Mouse (Mus musculus) CH12.LX (cell line): ENCODE data around the gene Sap25. TPM values are rescaled to one million over a fixed set of nuclear protein-coding genes. Genes with fewer than 3 reads are reported as not detected.

Experiments
- DNase-seq: peaks from one replicate; pipeline ENCODE4 v3.0.0-alpha.2; 2013; ENCODE audit errors: extremely low read depth
- H3K27ac ChIP-seq: 2 replicates; pipeline ENCODE4 v1.5.1; 2012; ENCODE audit warnings: low read depth, mild to moderate bottlenecking, control low read depth, moderate library complexity; ENCODE audit not compliant: insufficient read depth
- H3K27me3 ChIP-seq: replicated peaks from 2 replicates; pipeline ENCODE3; 2012; ENCODE audit warnings: inconsistent platforms
- H3K36me3 ChIP-seq, 2 experiments: replicated peaks in 1 of 2; 2 replicates each; pipeline versions ENCODE3 to v1.6.1; 2012; ENCODE audit warnings: inconsistent platforms in 1 of 2, low read length in 1 of 2, mild to moderate bottlenecking in 1 of 2, mixed read lengths in 1 of 2, moderate library complexity in 1 of 2; ENCODE audit not compliant: control insufficient read depth in 1 of 2, insufficient read depth in 1 of 2
- H3K4me1 ChIP-seq, 2 experiments: 2 replicates each; pipeline ENCODE4 v1.6.1; 2012; ENCODE audit warnings: inconsistent platforms in 1 of 2, moderate library complexity in 1 of 2; ENCODE audit not compliant: insufficient read depth in 2 of 2, control insufficient read depth in 1 of 2
- H3K4me2 ChIP-seq: 2 replicates; pipeline ENCODE4 v1.6.1; 2012; ENCODE audit warnings: low read depth, mild to moderate bottlenecking, control low read depth; ENCODE audit not compliant: poor library complexity, insufficient read depth, severe bottlenecking
- H3K4me3 ChIP-seq, 3 experiments: fragments of 150-350 bp in 1 of 3; sonication (generic) in 1 of 3; replicated peaks in 1 of 3; 2 replicates each; pipeline versions ENCODE3 to v1.5.1; 2011 to 2012; ENCODE audit warnings: low read depth in 2 of 3, low read length in 2 of 3, mild to moderate bottlenecking in 2 of 3, moderate library complexity in 2 of 3, control low read depth in 1 of 3, improper control_type of control experiment in 1 of 3, inconsistent platforms in 1 of 3, mixed read lengths in 1 of 3; ENCODE audit not compliant: poor library complexity in 1 of 3
- H3K79me2 ChIP-seq: replicated peaks from 2 replicates; pipeline ENCODE4 v1.6.1; 2012; ENCODE audit warnings: mild to moderate bottlenecking, moderate library complexity; ENCODE audit not compliant: control insufficient read depth, poor library complexity, insufficient read depth, severe bottlenecking; ENCODE audit errors: extremely low read depth
- H3K9ac ChIP-seq: 2 replicates; pipeline ENCODE4 v1.6.1; 2012; ENCODE audit warnings: low read depth, mild to moderate bottlenecking, control low read depth, moderate library complexity; ENCODE audit not compliant: insufficient read depth
- H3K9me3 ChIP-seq: replicated peaks from 2 replicates; pipeline ENCODE3; 2012; ENCODE audit warnings: low read length, inconsistent platforms, mixed read lengths
- BHLHE40 ChIP-seq: IDR thresholded peaks from 2 replicates; pipeline ENCODE4 v1.6.1; 2011; ENCODE audit warnings: mild to moderate bottlenecking, low read depth, low read length, improper control_type of control experiment
- CTCF ChIP-seq, 2 experiments: IDR thresholded peaks in 1 of 2; conservative IDR thresholded peaks in 1 of 2; 2 replicates each; pipeline ENCODE4 v1.5.1; 2011 to 2012; ENCODE audit warnings: low read depth in 2 of 2, low read length in 2 of 2, improper control_type of control experiment in 1 of 2, inconsistent platforms in 1 of 2, mild to moderate bottlenecking in 1 of 2, moderate library complexity in 1 of 2
- EP300 ChIP-seq: IDR thresholded peaks from 2 replicates; pipeline ENCODE4 v1.6.1; 2011; ENCODE audit warnings: low read length, improper control_type of control experiment
- ETS1 ChIP-seq: conservative IDR thresholded peaks from 2 replicates; pipeline ENCODE4 v1.6.1; 2012; ENCODE audit warnings: low read depth, mild to moderate bottlenecking, inconsistent platforms, low read length, improper control_type of control experiment, moderate library complexity
- JUND ChIP-seq: conservative IDR thresholded peaks from 2 replicates; pipeline ENCODE4 v1.6.1; 2011; ENCODE audit warnings: low read depth, low read length, improper control_type of control experiment
- MXI1 ChIP-seq: IDR thresholded peaks from 2 replicates; pipeline ENCODE4 v1.6.1; 2011; ENCODE audit warnings: mild to moderate bottlenecking, low read depth, low read length, improper control_type of control experiment
- NELFE ChIP-seq: IDR thresholded peaks from 2 replicates; pipeline ENCODE4 v1.6.1; 2011; ENCODE audit warnings: low read depth, low read length, improper control_type of control experiment
- PAX5 ChIP-seq: IDR thresholded peaks from 2 replicates; pipeline ENCODE4 v1.6.1; 2012; ENCODE audit warnings: low read length, inconsistent platforms, mixed read lengths
- RAD21 ChIP-seq: IDR thresholded peaks from 2 replicates; pipeline ENCODE4 v1.6.1; 2011; ENCODE audit warnings: low read depth, mild to moderate bottlenecking, low read length, improper control_type of control experiment, moderate library complexity
- RCOR1 ChIP-seq: conservative IDR thresholded peaks from 2 replicates; pipeline ENCODE4 v1.6.1; 2012; ENCODE audit warnings: low read depth, mild to moderate bottlenecking, inconsistent platforms, low read length, improper control_type of control experiment
- TBP ChIP-seq: conservative IDR thresholded peaks from 2 replicates; pipeline ENCODE4 v1.6.1; 2011; ENCODE audit warnings: low read depth, low read length, improper control_type of control experiment
- ZC3H11A ChIP-seq: IDR thresholded peaks from 2 replicates; pipeline ENCODE4 v1.6.1; 2012; ENCODE audit warnings: low read depth, mild to moderate bottlenecking, inconsistent platforms, low read length, improper control_type of control experiment
- dilution Hi-C: fragments of 300-500 bp; cut with MboI; formaldehyde crosslinking; loops from 2 replicates; pipeline ENCODE4 v1.14.3; 2020; ENCODE audit warnings: low sequenced_read_pairs; ENCODE audit not compliant: extremely low pct_unique_long_range_greater_than_20kb, extremely low pct_ligation_motif_present
- in situ Hi-C: fragments of 300-500 bp; cut with MboI; formaldehyde crosslinking; loops from 3 replicates; pipeline ENCODE4 v1.14.3; 2019; ENCODE audit warnings: low sequenced_read_pairs, low pct_ligation_motif_present, low pct_unique_long_range_greater_than_20kb, mixed read lengths
- polyA plus RNA-seq: library from polyadenylated mRNA; unstranded; fragments of >175 nt; gene quantifications from 2 replicates; pipeline ENCODE4 v1.2.1, GENCODE M21; 2012; ENCODE audit warnings: low read depth; ENCODE audit not compliant: insufficient read length
- total RNA-seq, 2 experiments: library from RNA; depleted of rRNA; stranded (reverse); fragments of 300-350 nt in 1 of 2; fragments of >200 nt in 1 of 2; gene quantifications; 2 replicates each; pipeline ENCODE4 v1.2.3; 2012 to 2014

Gene Sap25
- total and polyA plus RNA-seq, 3 experiments, result 2.1 to 16.6 (median 2.4) TPM

DNA sequence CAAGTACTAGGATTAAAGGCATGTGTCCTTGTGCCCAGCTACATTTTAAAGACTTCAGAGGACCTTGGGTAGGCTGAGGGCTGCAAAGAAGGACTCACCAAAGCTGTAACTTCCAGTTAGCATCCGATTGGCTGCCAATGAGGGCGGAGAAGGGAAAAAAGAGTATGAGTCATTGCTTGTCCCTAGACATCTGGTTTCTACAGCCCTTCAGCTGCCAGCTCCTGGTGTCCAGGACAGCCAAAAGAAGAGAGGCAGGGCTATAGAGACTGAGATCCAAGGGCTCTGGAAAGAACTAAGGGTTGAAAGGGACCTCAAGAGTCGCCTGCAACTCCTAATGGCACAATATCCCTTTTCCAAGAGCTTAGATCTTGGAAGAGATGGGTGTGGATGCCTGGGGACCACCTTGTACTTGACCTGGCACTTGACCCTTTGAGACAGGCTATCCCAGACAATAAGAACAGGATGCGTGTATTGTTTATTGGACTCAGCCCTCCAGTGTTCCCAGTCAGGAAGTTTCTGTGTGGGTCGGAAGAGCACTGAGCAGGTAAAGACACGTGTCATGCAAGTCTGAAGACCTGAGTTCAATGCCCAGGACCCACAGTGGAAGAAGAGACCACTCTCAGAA is 19.0 kb downstream of the Sap25 start:
- Histone ChIP-seq H3K9ac (no peak overlapping the region), H3K4me3 (no peak overlapping the region), H3K27ac (no peak overlapping the region), H3K79me2 (no peaks in the 10 kb centered on the region), H3K4me2 (no peak overlapping the region), H3K27me3 (no peaks in the 10 kb centered on the region), H3K4me1 (0 out of 4 replicates have a peak, but pooled peaks cover 0 to 3% of the 10 kb centered on the region in 2 experiments), H3K36me3 (peaks cover 24 to 78% of the 10 kb centered on the region in 2 experiments), H3K9me3 (no peaks in the 10 kb centered on the region)
- DNase-seq, result no peak
- dilution Hi-C loops (no loop called here), in situ Hi-C loops (no loop called here)
- TF ChIP-seq TBP, result no peak
- TF ChIP-seq EP300, result no peak
- TF ChIP-seq RAD21, result no peak
- no peak for TF ChIP-seq NELFE
- no peak for TF ChIP-seq RCOR1
- no peak for TF ChIP-seq ETS1
- no peak for TF ChIP-seq MXI1
- TF ChIP-seq PAX5, result no peak
- TF ChIP-seq BHLHE40, result no peak

DNA sequence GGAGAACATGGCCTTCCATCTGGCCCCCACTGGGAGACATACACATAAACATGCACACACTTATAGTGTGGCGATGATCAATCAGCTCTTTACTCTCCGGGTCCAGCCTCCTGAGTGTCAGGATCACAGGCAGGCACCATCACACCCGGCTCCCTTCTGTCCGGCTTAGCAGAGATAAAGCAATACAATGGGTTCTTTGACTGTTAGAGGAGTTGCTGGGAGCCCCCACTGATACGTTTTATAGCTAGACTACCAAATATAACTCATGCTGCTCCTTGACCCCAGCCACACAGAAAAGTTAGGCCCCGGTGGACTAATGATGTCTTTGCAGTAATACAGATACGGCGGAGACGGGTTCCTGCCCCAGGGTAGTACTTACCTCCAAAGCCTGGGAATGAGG is 21.9 kb downstream of the Sap25 start:
- no peaks in the 10 kb centered on the region for H3K79me2 ChIP-seq
- in situ Hi-C loops, result no loop called here
- dilution Hi-C loops, result no loop called here
- no peak overlapping the region for H3K4me2 ChIP-seq
- H3K27me3 ChIP-seq, result no peaks in the 10 kb centered on the region
- no peak overlapping the region for H3K27ac ChIP-seq
- H3K4me1 ChIP-seq, result 0 out of 4 replicates have a peak, but pooled peaks cover 0 to 3% of the 10 kb centered on the region in 2 experiments
- no peaks in the 10 kb centered on the region for H3K9me3 ChIP-seq
- TF ChIP-seq RCOR1, result no peak
- no peak for TF ChIP-seq JUND
- TF ChIP-seq ZC3H11A, result no peak
- no peak for TF ChIP-seq RAD21
- TF ChIP-seq MXI1, result no peak
- DNase-seq, result no peak
- no peak overlapping the region for H3K4me3 ChIP-seq
- H3K9ac ChIP-seq, result no peak overlapping the region
- peaks cover 31 to 82% of the 10 kb centered on the region in 2 experiments for H3K36me3 ChIP-seq

DNA sequence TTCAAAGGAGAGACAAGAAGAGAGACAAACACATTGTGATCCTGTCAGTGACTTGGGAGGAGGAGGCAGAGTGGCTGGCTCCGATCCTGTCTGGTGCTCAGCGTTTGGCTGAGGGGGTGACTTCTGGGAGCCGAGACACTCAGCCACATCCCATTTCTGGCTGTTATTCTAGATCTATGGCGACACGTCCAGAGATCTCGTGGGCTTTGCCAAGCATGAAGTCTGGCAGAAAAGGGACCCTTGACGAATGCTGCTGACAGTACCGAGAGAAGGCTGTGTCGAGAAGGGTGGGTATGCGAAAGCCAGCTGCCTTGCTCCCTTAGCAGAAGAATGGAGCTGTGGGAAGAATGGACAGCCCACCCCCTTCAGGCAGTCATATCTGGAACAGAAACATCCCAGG is 27.8 kb downstream of the Sap25 start:
- no peak overlapping the region for H3K4me3 ChIP-seq
- peaks cover 15 to 47% of the 10 kb centered on the region in 2 experiments for H3K36me3 ChIP-seq
- DNase-seq, result no peak
- H3K79me2 ChIP-seq, result no peaks in the 10 kb centered on the region
- in situ Hi-C loops (no loop called here), dilution Hi-C loops (no loop called here)
- H3K4me2 ChIP-seq, result no peak overlapping the region
- TF ChIP-seq CTCF (conservative IDR thresholded peaks at IDR 0.05 in 1 of 2, IDR thresholded peaks at IDR 0.05 in 1 of 2; ENCODE audit: low read depth in 2 of 2, low read length in 2 of 2), result no peak
- TF ChIP-seq EP300, result no peak
- no peak for TF ChIP-seq TBP
- no peaks in the 10 kb centered on the region for H3K27me3 ChIP-seq
- H3K27ac ChIP-seq, result no peak overlapping the region
- no peaks in the 10 kb centered on the region for H3K9me3 ChIP-seq
- H3K4me1 ChIP-seq, result peaks cover 18 to 30% of the 10 kb centered on the region in 2 experiments
- H3K9ac ChIP-seq, result no peak overlapping the region
